Mouse (Mus musculus): Measurements from ENCODE around the gene Atxn2l. TPM values are rescaled to one million over a fixed set of nuclear protein-coding genes. Genes with fewer than 3 reads are reported as not detected.

Atxn2l gene
- polyA plus RNA-seq, 1 experiment from 2014 or later, result 113 TPM

- in situ Hi-C loops (cut with MboI; ENCODE audit: low pct_unique_long_range_greater_than_20kb), result no loop called here
- ChIA-PET CTCF (interaction anchor here (1.1 to 1.2 kb wide), 2 partner anchors 35 to 74 kb away, joined by 3 read pairs; no protein-coding TSS in a partner anchor), POLR2A (interaction anchor here (1.1 to 2.5 kb wide), 3 partner anchors 7 to 14 kb away, joined by 5 to 10 read pairs (median 6); partner anchors contain the start of genes Atp2a1 and Tufm)
- ATAC-seq (no peak), DNase-seq (ENCODE audit: low read depth, low spot score) (no peak)
- no peak for TF ChIP-seq CTCF (IDR thresholded peaks at IDR 0.05)
- no peaks in the 10 kb centered on the region for H3K27me3 ChIP-seq
Observed at GRCm38 (mm10) chr7:126473470-126474086, 29.7 kb downstream of the Atxn2l start.

DNA sequence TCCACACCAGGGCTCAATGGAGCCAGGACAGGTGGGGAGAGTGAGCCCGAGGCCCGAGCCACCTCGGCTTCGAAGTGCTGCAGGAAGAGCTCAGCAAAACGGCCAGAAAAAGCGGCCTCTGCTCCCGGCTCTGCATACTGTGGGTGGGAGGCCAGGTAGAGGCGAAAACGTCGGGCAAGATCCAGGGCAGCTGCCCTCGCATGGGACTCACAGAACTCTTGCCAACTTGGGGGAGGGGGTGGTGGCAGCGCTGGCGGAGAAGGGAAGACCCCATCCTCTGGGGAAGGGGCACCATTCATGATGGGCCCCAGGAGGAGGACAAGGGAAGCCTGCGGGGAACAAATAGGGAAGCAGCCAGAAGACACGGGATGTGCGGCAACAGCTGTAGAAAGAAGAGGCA, 30.5 kb downstream of the Atxn2l start:
- CTCF ChIA-PET, result interaction anchor here (1.2 to 2.0 kb wide), 2 partner anchors 36 to 73 kb away, joined by 3 to 8 read pairs; no protein-coding TSS in a partner anchor
- no peak for ATAC-seq
- in situ Hi-C loops (cut with MboI; ENCODE audit: low pct_unique_long_range_greater_than_20kb), result no loop called here
- POLR2A ChIA-PET, result no interaction called here
- no peak for TF ChIP-seq CTCF (IDR thresholded peaks at IDR 0.05)
- DNase-seq (ENCODE audit: low read depth, low spot score), result no peak
- no peaks in the 10 kb centered on the region for H3K27me3 ChIP-seq

DNA sequence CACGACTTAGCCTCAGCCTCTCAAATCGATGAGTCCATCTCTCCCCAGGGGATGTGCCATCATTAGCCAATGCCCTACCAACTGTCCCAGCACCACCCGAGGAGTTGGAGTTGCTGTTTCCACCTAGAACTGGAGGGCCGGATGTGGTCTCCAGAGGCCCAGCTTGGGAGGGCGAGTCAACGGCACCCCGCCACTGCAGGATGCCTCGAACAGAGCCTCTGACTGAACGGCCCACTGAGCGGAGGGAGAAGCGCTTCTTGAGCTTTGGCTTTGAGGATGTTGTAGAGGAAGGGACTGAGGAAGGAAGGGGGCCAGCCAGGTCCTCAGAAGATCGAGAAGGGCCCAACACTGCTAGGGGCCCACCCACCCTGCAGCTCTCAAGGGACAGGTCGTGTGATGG, 30.9 kb downstream of the Atxn2l start:
- CTCF ChIA-PET, result interaction anchor here (1.2 to 2.0 kb wide), 2 partner anchors 36 to 73 kb away, joined by 3 to 8 read pairs; no protein-coding TSS in a partner anchor
- POLR2A ChIA-PET, result no interaction called here
- H3K27me3 ChIP-seq, result no peaks in the 10 kb centered on the region
- in situ Hi-C loops (cut with MboI; ENCODE audit: low pct_unique_long_range_greater_than_20kb), result no loop called here
- ATAC-seq (no peak), DNase-seq (ENCODE audit: low read depth, low spot score) (no peak)
- no peak for TF ChIP-seq CTCF (IDR thresholded peaks at IDR 0.05)

DNA sequence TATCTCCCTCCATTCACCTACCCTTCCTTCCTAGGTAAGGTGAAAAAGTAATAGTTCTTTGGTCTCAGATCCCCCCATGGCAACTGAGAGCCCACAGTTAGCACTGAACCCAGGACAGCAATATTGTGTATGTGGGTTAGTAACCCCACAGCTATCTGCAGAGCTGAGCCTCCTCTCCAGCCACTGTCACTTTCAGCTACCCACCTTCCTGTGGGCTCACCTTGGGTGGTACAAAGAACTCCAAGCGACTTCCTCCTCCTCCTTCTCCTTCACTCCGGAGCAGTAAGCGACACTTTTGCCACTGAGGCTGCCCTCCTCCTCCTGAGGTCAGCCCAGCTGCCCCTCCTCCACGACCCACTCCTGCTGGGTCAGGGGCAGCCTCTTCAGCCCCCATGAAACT, 31.4 kb downstream of the Atxn2l start:
- no peaks in the 10 kb centered on the region for H3K27me3 ChIP-seq
- TF ChIP-seq CTCF (IDR thresholded peaks at IDR 0.05), result no peak
- no peak for ATAC-seq
- in situ Hi-C loops (cut with MboI; ENCODE audit: low pct_unique_long_range_greater_than_20kb), result no loop called here
- no peak for DNase-seq (ENCODE audit: low read depth, low spot score)
- CTCF ChIA-PET, result interaction anchor here (2.0 kb wide), 1 partner anchor 35 kb away, joined by 8 read pairs; no protein-coding TSS in a partner anchor
- POLR2A ChIA-PET, result no interaction called here

DNA sequence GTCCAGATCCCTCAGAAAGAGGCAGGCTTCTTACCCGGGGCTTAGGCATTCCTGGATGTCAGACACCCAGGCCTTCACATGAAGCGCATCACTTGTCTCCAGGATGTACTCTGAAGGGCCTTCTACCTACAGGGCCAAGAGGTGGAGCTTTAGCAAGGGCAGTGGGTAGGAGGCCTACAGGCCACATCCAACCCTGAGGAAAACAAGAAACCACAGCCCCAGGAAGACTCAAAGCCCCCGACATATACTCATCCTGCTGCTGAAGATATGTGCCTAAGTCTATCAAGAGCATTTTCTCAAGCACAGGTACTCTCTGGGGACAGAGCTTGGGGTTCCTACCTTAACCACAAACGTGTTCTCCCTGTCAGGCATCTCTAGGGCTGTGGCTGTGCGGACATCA, 31.9 kb downstream of the Atxn2l start:
- no peak for TF ChIP-seq CTCF (IDR thresholded peaks at IDR 0.05)
- in situ Hi-C loops (cut with MboI; ENCODE audit: low pct_unique_long_range_greater_than_20kb), result no loop called here
- DNase-seq (ENCODE audit: low read depth, low spot score) (no peak), ATAC-seq (no peak)
- CTCF ChIA-PET, result interaction anchor here (2.0 kb wide), 1 partner anchor 35 kb away, joined by 8 read pairs; no protein-coding TSS in a partner anchor
- H3K27me3 ChIP-seq, result no peaks in the 10 kb centered on the region
- POLR2A ChIA-PET, result no interaction called here

DNA sequence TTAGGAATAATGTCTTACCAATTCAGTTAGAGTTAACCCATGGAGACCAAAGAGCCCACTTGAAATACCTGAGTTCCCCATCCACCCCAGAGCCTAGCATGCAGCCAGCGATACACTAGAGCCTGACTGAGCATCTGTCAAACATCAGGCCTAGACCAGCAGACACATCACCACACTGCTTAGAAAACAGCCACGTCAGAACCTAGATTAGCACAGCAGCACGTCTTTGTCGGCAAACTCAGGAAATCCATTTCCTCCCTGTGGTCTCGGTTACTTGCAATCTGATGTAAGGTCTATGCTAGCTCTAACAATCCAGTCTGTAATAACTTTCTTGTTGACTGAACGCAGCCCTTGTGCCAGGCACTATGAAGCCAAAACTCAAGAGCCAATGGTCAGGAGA, 33.2 kb downstream of the Atxn2l start:
- ChIA-PET CTCF (interaction anchor here (1.4 kb wide), 1 partner anchor 32 kb away, joined by 3 read pairs; no protein-coding TSS in a partner anchor), POLR2A (no interaction called here)
- in situ Hi-C loops (cut with MboI; ENCODE audit: low pct_unique_long_range_greater_than_20kb), result no loop called here
- DNase-seq (ENCODE audit: low read depth, low spot score) (no peak), ATAC-seq (no peak)
- H3K27me3 ChIP-seq, result no peaks in the 10 kb centered on the region
- TF ChIP-seq CTCF (IDR thresholded peaks at IDR 0.05), result no peak

GRCm38 (mm10) chr7:126467834-126468627, 35.2 kb downstream of the Atxn2l start:
- in situ Hi-C loops (cut with MboI; ENCODE audit: low pct_unique_long_range_greater_than_20kb), result no loop called here
- TF ChIP-seq CTCF (IDR thresholded peaks at IDR 0.05), result no peak
- DNase-seq (ENCODE audit: low read depth, low spot score), result no peak
- ChIA-PET CTCF (no interaction called here), POLR2A (no interaction called here)
- no peaks in the 10 kb centered on the region for H3K27me3 ChIP-seq
- no peak for ATAC-seq

DNA sequence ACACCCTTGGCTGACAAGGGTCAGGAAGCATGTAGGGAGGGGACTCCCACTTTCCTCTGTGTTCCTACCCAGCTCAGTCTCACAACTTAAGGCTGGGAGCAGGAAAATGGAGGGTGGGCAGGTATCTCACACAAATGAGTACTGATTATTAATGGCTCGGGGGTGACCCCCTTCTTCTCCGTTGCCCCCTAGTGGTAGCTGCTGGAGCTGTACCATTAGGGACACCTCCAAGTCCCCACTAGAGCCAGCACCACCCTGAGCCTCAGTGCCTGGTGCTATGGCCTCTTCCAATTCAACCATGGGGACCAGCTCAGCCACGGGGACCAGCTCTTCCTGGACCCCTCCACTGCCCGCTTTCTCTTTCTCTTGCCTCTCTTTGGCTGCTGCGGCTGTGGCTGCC, 36.0 kb downstream of the Atxn2l start:
- H3K27me3 ChIP-seq, result no peaks in the 10 kb centered on the region
- ChIA-PET CTCF (no interaction called here), POLR2A (interaction anchor here (2.6 kb wide), 1 partner anchor 7 kb away, joined by 10 read pairs; the partner anchor contains the start of gene Sh2b1)
- ATAC-seq (no peak), DNase-seq (ENCODE audit: low read depth, low spot score) (no peak)
- no peak for TF ChIP-seq CTCF (IDR thresholded peaks at IDR 0.05)
- in situ Hi-C loops (cut with MboI; ENCODE audit: low pct_unique_long_range_greater_than_20kb), result no loop called here

- ATAC-seq (no peak), DNase-seq (ENCODE audit: low read depth, low spot score) (no peak)
- TF ChIP-seq CTCF (IDR thresholded peaks at IDR 0.05), result no peak
- in situ Hi-C loops (cut with MboI; ENCODE audit: low pct_unique_long_range_greater_than_20kb), result no loop called here
- ChIA-PET CTCF (no interaction called here), POLR2A (interaction anchor here (2.6 kb wide), 1 partner anchor 8 kb away, joined by 10 read pairs; the partner anchor contains the start of gene Sh2b1)
- no peaks in the 10 kb centered on the region for H3K27me3 ChIP-seq
Observed at GRCm38 (mm10) chr7:126466707-126467106, 36.5 kb downstream of the Atxn2l start.

- DNase-seq (ENCODE audit: low read depth, low spot score), result no peak
- ChIA-PET POLR2A (interaction anchor here (2.6 kb wide), 1 partner anchor 8 kb away, joined by 10 read pairs; the partner anchor contains the start of gene Sh2b1), CTCF (interaction anchor here (1.0 kb wide), 1 partner anchor 35 kb away, joined by 3 read pairs; no protein-coding TSS in a partner anchor)
- H3K27me3 ChIP-seq, result no peaks in the 10 kb centered on the region
- ATAC-seq, result no peak
- TF ChIP-seq CTCF (IDR thresholded peaks at IDR 0.05), result no peak
- in situ Hi-C loops (cut with MboI; ENCODE audit: low pct_unique_long_range_greater_than_20kb), result no loop called here
Observed at GRCm38 (mm10) chr7:126466116-126466515, 37.1 kb downstream of the Atxn2l start.
